Mouse (Mus musculus) ES-E14 (cell line): Measurements from ENCODE around the gene Fam199x. TPM values are rescaled to one million over a fixed set of nuclear protein-coding genes. Genes with fewer than 3 reads are reported as not detected.

Experiments used
- DNase-seq: peaks from one replicate; pipeline ENCODE4 v3.0.0-alpha.2; 2013; ENCODE audit warnings: low read depth, low spot score
- H3K27ac ChIP-seq: 2 replicates; pipeline ENCODE4 v1.5.1; 2012; ENCODE audit warnings: low read depth, mild to moderate bottlenecking, low read length, moderate library complexity, mixed read lengths; ENCODE audit not compliant: poor library complexity, insufficient read depth, severe bottlenecking
- H3K36me3 ChIP-seq: 2 replicates; pipeline ENCODE4 v1.6.1; 2012; ENCODE audit warnings: mild to moderate bottlenecking, low read length, moderate library complexity, mixed read lengths; ENCODE audit not compliant: control insufficient read depth, poor library complexity, insufficient read depth, severe bottlenecking
- H3K4me1 ChIP-seq, 2 experiments: fragments of 150-350 bp in 1 of 2; sonication (generic) in 1 of 2; 2 replicates each; pipeline ENCODE4 v1.6.1; 2012; ENCODE audit warnings: low read length in 2 of 2, mild to moderate bottlenecking in 1 of 2, mixed read lengths in 1 of 2; ENCODE audit not compliant: control insufficient read depth in 2 of 2, insufficient read depth in 2 of 2, poor library complexity in 1 of 2
- H3K4me3 ChIP-seq, 2 experiments: fragments of 150-350 bp in 1 of 2; sonication (generic) in 1 of 2; 2 replicates each; pipeline ENCODE4 v1.5.1; 2012; ENCODE audit warnings: low read length in 2 of 2, low read depth in 1 of 2, mild to moderate bottlenecking in 1 of 2, mixed read lengths in 1 of 2; ENCODE audit not compliant: insufficient read depth in 1 of 2, poor library complexity in 1 of 2, severe bottlenecking in 1 of 2
- H3K9ac ChIP-seq: 2 replicates; pipeline ENCODE4 v1.6.1; 2012; ENCODE audit warnings: low read depth, mild to moderate bottlenecking, low read length, mixed read lengths; ENCODE audit not compliant: poor library complexity, insufficient read depth, severe bottlenecking
- H3K9me3 ChIP-seq: fragments of 150-350 bp; sonication (generic); 2 replicates; pipeline ENCODE4 v1.6.1; 2012; ENCODE audit warnings: low read depth, mild to moderate bottlenecking, low read length; ENCODE audit not compliant: control insufficient read depth, insufficient read depth
- CHD2 ChIP-seq: IDR thresholded peaks from 2 replicates; pipeline ENCODE4 v1.6.1; 2014; ENCODE audit warnings: mild to moderate bottlenecking, low read depth, low read length, inconsistent platforms
- HCFC1 ChIP-seq: IDR thresholded peaks from 2 replicates; pipeline ENCODE4 v1.6.1; 2012; ENCODE audit warnings: low read length, inconsistent platforms, borderline replicate concordance; ENCODE audit not compliant: insufficient read depth
- MAFK ChIP-seq: IDR thresholded peaks from 2 replicates; pipeline ENCODE4 v1.6.1; 2014; ENCODE audit warnings: mild to moderate bottlenecking, low read depth, low read length, inconsistent platforms; ENCODE audit not compliant: insufficient read depth
- ZC3H11A ChIP-seq: IDR thresholded peaks from 2 replicates; pipeline ENCODE4 v1.6.1; 2012; ENCODE audit warnings: low read depth, mild to moderate bottlenecking, inconsistent platforms, low read length, borderline replicate concordance
- ZNF384 ChIP-seq: IDR thresholded peaks from 2 replicates; pipeline ENCODE4 v1.6.1; 2012; ENCODE audit warnings: low read depth, low read length, inconsistent platforms
- in situ Hi-C, 2 experiments: fragments of 600-800 bp; cut with MboI; formaldehyde crosslinking; loops; one replicate each; pipeline ENCODE4 v1.15.1; 2025; ENCODE audit warnings: low sequenced_read_pairs in 2 of 2, inconsistent platforms in 1 of 2; ENCODE audit not compliant: unreplicated experiment in 2 of 2
- total RNA-seq: library from RNA; depleted of rRNA; stranded (reverse); fragments of 300-350 nt; gene quantifications from 2 replicates; pipeline ENCODE4 v1.2.3, GENCODE M21; 2012

Gene Fam199x
- total RNA-seq, 1 experiment: 6.0 TPM

GRCm38 (mm10) chrX:137030916-137031315 is 18.5 kb upstream of the Fam199x start:
- H3K4me3 ChIP-seq: no peak overlapping the region
- no peak overlapping the region for H3K9ac ChIP-seq
- no peaks in the 10 kb centered on the region; the same call in 1 of the 2 replicates for H3K36me3 ChIP-seq
- in situ Hi-C loops: no loop called here
- H3K4me1 ChIP-seq: peaks cover 4 to 5% of the 10 kb centered on the region in 2 experiments; a peak in 2 of 4 replicates
- H3K27ac ChIP-seq: no peak overlapping the region
- no peak for TF ChIP-seq ZC3H11A
- no peak for TF ChIP-seq HCFC1
- no peak for TF ChIP-seq CHD2
- no peak for TF ChIP-seq MAFK
- TF ChIP-seq ZNF384: no peak
- no peak for DNase-seq
- H3K9me3 ChIP-seq: no peaks in the 10 kb centered on the region

- Histone ChIP-seq H3K27ac (no peak overlapping the region), H3K9ac (no peak overlapping the region), H3K4me3 (no peak overlapping the region), H3K36me3 (no peaks in the 10 kb centered on the region; the same call in 1 of the 2 replicates), H3K4me1 (peaks cover 5 to 6% of the 10 kb centered on the region in 2 experiments; a peak in 2 of 4 replicates), H3K9me3 (no peaks in the 10 kb centered on the region)
- no peak for DNase-seq
- TF ChIP-seq CHD2 (no peak), HCFC1 (no peak), ZNF384 (no peak), MAFK (no peak), ZC3H11A (no peak)
- in situ Hi-C loops: no loop called here
Measured at GRCm38 (mm10) chrX:137031726-137032125, 17.7 kb upstream of the Fam199x start.

- no peak overlapping the region; the same call in 1 of the 2 replicates for H3K27ac ChIP-seq
- no peaks in the 10 kb centered on the region for H3K9me3 ChIP-seq
- H3K36me3 ChIP-seq: no peaks in the 10 kb centered on the region; the same call in 1 of the 2 replicates
- H3K4me3 ChIP-seq: peak overlapping the region in 1 of 2 experiments; percentile 19; a peak in 2 of 4 replicates
- no peak overlapping the region for H3K9ac ChIP-seq
- in situ Hi-C loops: no loop called here
- DNase-seq: peak; percentile 54
- peaks cover 5 to 9% of the 10 kb centered on the region in 2 experiments; a peak in 2 of 4 replicates for H3K4me1 ChIP-seq
- TF ChIP-seq ZNF384: no peak
- no peak for TF ChIP-seq ZC3H11A
- TF ChIP-seq MAFK: no peak
- TF ChIP-seq CHD2: no peak
- TF ChIP-seq HCFC1: no peak
Measured at GRCm38 (mm10) chrX:137034322-137034721, 15.1 kb upstream of the Fam199x start.

GRCm38 (mm10) chrX:137037470-137037999 is 11.9 kb upstream of the Fam199x start:
- TF ChIP-seq HCFC1 (no peak), CHD2 (no peak), MAFK (no peak), ZNF384 (no peak), ZC3H11A (no peak)
- Histone ChIP-seq H3K9ac (peak overlapping the region; percentile 93; the same call in 1 of the 2 replicates), H3K9me3 (no peaks in the 10 kb centered on the region), H3K36me3 (no peaks in the 10 kb centered on the region), H3K27ac (peak overlapping the region; percentile 99), H3K4me1 (peaks cover 5 to 6% of the 10 kb centered on the region in 2 experiments; a peak in 2 of 4 replicates), H3K4me3 (peak overlapping the region; percentile 83 to 86)
- in situ Hi-C loops: no loop called here
- DNase-seq: peak; percentile 40

- Histone ChIP-seq H3K27ac (peak within 1 kb of the TSS; percentile 99), H3K9ac (peak within 1 kb of the TSS; percentile 93), H3K36me3 (no peaks in the 10 kb centered on the region), H3K4me1 (peaks cover 5 to 6% of the 10 kb centered on the region in 2 experiments; a peak in 2 of 4 replicates), H3K9me3 (no peaks in the 10 kb centered on the region), H3K4me3 (peak within 1 kb of the TSS; percentile 83 to 86)
- in situ Hi-C loops: no loop called here
- TF ChIP-seq HCFC1 (peak; percentile 68), MAFK (no peak)
- DNase-seq: peak; percentile 73
Measured at GRCm38 (mm10) chrX:137038000-137038483, 11.4 kb upstream of the Fam199x start, which contains the start of gene Slc25a53. Slc25a53 (minus strand) TSS chrX:137038302.
